Mouse (Mus musculus) lung, adult 2 months (tissue): ENCODE data around the gene Kif26b. TPM values are rescaled to one million over a fixed set of nuclear protein-coding genes. Genes with fewer than 3 reads are reported as not detected.

Source experiments
- DNase-seq: peaks from one replicate; pipeline ENCODE4 v3.0.0; 2022
- H3K4me1 ChIP-seq: fragments of 200-500 bp; 2 replicates; pipeline ENCODE4 v1.6.1; 2011; ENCODE audit warnings: low read length; ENCODE audit not compliant: control insufficient read depth, insufficient read depth
- H3K4me3 ChIP-seq: fragments of 200-500 bp; replicated peaks from 2 replicates; pipeline ENCODE3; 2011; ENCODE audit warnings: low read depth, mild to moderate bottlenecking, control low read depth, low read length; ENCODE audit errors: extremely low read depth
- CTCF ChIP-seq: fragments of 200-500 bp; IDR thresholded peaks from 2 replicates; pipeline ENCODE4 v1.5.1; 2011; ENCODE audit warnings: mild to moderate bottlenecking, low read length, control low read depth; ENCODE audit not compliant: insufficient read depth
- POLR2A ChIP-seq: fragments of 200-500 bp; IDR thresholded peaks from 2 replicates; pipeline ENCODE4 v1.6.1; 2011; ENCODE audit warnings: low read depth, mild to moderate bottlenecking, control low read depth, low read length, borderline replicate concordance; ENCODE audit errors: extremely low read depth
- WGBS: fragments of 180-500 bp; shearing (Covaris S2); methylation state at CpG from one replicate; pipeline ENCODE4 v1.1.7; 2018; 5-methylcytosine and 5-hydroxymethylcytosine counted together
- polyA plus RNA-seq: library from polyadenylated mRNA; depleted of rRNA; stranded (reverse); fragments of >200 nt; gene quantifications from 2 replicates; pipeline ENCODE4 v1.2.3, GENCODE M21; 2012

The Kif26b gene
- polyA plus RNA-seq, 1 experiment, result 3.6 TPM

- no peak for TF ChIP-seq POLR2A
- TF ChIP-seq CTCF, result no peak
- H3K4me1 ChIP-seq, result no peaks in the 10 kb centered on the region
- WGBS, result 48% methylated on average over 3 of the region's 3 CpGs
- H3K4me3 ChIP-seq, result no peak overlapping the region
- DNase-seq, result no peak
These were observed 146.8 kb downstream of the Kif26b start for GRCm38 (mm10) chr1:178675542-178676252.

- TF ChIP-seq CTCF, result no peak
- no peak for TF ChIP-seq POLR2A
- no peak for DNase-seq
- WGBS, result 82% methylated on average over 12 of the region's 12 CpGs
- H3K4me3 ChIP-seq, result no peak overlapping the region
- no peaks in the 10 kb centered on the region for H3K4me1 ChIP-seq
These were observed 148.2 kb downstream of the Kif26b start for GRCm38 (mm10) chr1:178677160-178677559.

- WGBS, result 78% methylated on average over 4 of the region's 4 CpGs
- H3K4me3 ChIP-seq, result no peak overlapping the region
- no peaks in the 10 kb centered on the region for H3K4me1 ChIP-seq
- TF ChIP-seq POLR2A, result no peak
- no peak for TF ChIP-seq CTCF
- DNase-seq, result no peak
These were observed 148.8 kb downstream of the Kif26b start for GRCm38 (mm10) chr1:178677630-178678221.

GRCm38 (mm10) chr1:178683631-178684030 is 154.7 kb downstream of the Kif26b start:
- Histone ChIP-seq H3K4me1 (no peaks in the 10 kb centered on the region), H3K4me3 (no peak overlapping the region)
- WGBS, result 54% methylated on average over 10 of the region's 10 CpGs
- no peak for DNase-seq
- TF ChIP-seq CTCF (no peak), POLR2A (no peak)

DNA sequence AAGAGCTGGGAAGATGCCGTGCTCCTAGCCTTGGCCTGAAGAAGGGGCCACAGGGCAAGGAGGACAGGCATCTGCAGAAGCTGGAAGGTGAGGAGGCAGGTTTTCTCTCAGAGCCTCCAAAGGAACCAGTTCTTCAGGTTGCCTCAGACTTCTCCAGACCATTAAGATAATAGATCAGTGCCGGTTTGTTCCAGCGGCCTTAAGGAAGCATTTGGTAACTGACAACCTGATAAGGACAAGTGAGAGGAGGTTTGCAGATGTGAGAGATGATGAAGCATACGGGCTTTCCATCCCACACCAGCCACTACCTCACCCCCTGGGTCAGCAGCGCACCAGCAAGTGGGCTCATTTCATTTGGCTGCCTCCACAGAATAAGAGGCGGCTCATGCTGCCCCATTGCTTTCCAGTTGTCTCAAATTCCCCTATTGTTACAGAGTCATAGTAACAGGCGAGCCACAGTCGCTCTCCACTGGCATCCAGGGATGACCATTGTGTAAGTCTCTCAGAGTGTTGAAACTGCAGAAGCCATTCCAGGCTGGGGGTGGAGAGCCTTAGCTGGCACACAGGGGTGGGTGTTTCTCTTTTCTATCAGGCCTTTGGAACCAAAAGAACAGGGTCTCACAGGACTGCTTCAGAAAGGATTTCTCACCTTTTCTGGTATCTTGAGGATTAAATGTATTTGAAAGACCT is 156.2 kb downstream of the Kif26b start:
- 72% methylated on average over 8 of the region's 8 CpGs for WGBS
- DNase-seq, result no peak

GRCm38 (mm10) chr1:178686881-178687280 is 158.0 kb downstream of the Kif26b start:
- Histone ChIP-seq H3K4me3 (no peak overlapping the region), H3K4me1 (no peaks in the 10 kb centered on the region)
- no peak for DNase-seq
- TF ChIP-seq POLR2A (no peak), CTCF (no peak)

More for the DNA sequence above, 156.2 kb downstream of the Kif26b start:
- Histone ChIP-seq H3K4me3 (no peak overlapping the region), H3K4me1 (no peaks in the 10 kb centered on the region)
- TF ChIP-seq POLR2A (no peak), CTCF (no peak)

- 67% methylated on average over 4 of the region's 4 CpGs for WGBS
- Histone ChIP-seq H3K4me1 (no peaks in the 10 kb centered on the region), H3K4me3 (no peak overlapping the region)
- TF ChIP-seq CTCF (no peak), POLR2A (no peak)
- DNase-seq, result no peak
These were observed 160.6 kb downstream of the Kif26b start for GRCm38 (mm10) chr1:178689512-178689911.

DNA sequence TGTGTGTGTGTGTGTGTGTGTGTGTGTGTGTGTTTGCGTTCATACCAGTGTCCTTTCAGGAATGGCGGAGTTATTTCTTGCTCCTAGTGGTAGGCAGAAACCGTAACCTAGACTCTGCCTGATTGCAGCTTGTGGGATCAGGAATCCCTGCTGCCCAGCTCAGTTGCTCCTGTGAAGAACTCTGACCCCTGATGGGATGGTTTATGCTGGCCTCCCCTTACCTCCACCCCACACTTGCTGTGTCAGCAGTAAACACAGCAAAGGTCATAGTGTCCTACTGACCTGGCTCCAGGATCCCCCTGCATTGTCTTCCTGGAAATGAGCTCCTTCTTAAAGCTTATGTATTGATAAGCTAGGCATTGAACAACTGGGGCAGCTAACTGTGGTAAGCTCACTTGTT is 162.8 kb downstream of the Kif26b start:
- Histone ChIP-seq H3K4me3 (no peak overlapping the region), H3K4me1 (no peaks in the 10 kb centered on the region)
- TF ChIP-seq CTCF, result no peak
- no peak for TF ChIP-seq POLR2A
- no peak for DNase-seq
- WGBS, result 92% methylated on average over 3 of the region's 3 CpGs

GRCm38 (mm10) chr1:178700102-178700501 is 171.2 kb downstream of the Kif26b start:
- TF ChIP-seq CTCF, result no peak
- TF ChIP-seq POLR2A, result no peak
- DNase-seq, result no peak
- 83% methylated on average over 4 of the region's 4 CpGs for WGBS
- Histone ChIP-seq H3K4me3 (no peak overlapping the region), H3K4me1 (no peaks in the 10 kb centered on the region)

DNA sequence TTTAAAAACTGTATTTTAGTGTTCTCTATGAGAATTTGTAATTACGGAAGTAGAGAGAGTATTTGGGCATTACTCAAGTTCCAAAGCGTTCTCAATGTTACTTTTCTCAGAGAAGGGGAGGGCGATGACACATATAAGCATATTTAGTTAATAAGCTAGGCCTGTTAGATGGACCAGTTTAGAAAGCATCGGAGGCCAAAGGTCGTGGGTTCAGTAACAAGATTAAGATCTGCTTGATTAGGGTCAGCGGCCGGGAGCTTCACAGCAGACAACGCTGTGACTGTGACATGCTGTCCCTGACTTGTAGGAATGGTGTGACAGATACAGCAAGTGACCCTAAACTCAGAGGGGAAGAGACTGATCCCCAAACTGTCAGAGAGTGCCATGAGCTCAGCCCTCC is 174.6 kb downstream of the Kif26b start:
- no peaks in the 10 kb centered on the region for H3K4me1 ChIP-seq
- H3K4me3 ChIP-seq, result no peak overlapping the region
- WGBS, result 62% methylated on average over 8 of the region's 8 CpGs
- DNase-seq, result no peak
- TF ChIP-seq POLR2A (no peak), CTCF (no peak)
